Mouse (Mus musculus) left cerebral cortex, postnatal 25 days (tissue): ENCODE results near the gene Rdh16. TPM values are rescaled to one million over a fixed set of nuclear protein-coding genes. Genes with fewer than 3 reads are reported as not detected.
"Not testable (repeated sequence)": the region's sequence is repeated elsewhere in the genome, so short reads cannot be mapped to it uniquely, and the experiment has no call there.

Experiments used
- DNase-seq, 2 experiments: peaks; one replicate each; pipeline ENCODE4 v3.0.0; 2022; ENCODE audit warnings: low spot score in 2 of 2, mixed read lengths in 1 of 2
- intact Hi-C: fragments of 180-260 bp; cut with DNase I; formaldehyde crosslinking; loops from one replicate; pipeline ENCODE4 v1.15.1; 2025
- total RNA-seq, 2 experiments: library from RNA; stranded (reverse); gene quantifications; 2 replicates each; pipeline ENCODE4 v1.2.3; 2021

Rdh16 gene
- under 1 TPM; 0.11 to 0.14 TPM for total RNA-seq

GRCm38 (mm10) chr10:127800891-127801290, at the start of gene Rdh16:
Rdh16 (plus strand) TSS chr10:127801152.
- intact Hi-C loops = no loop called here
- no peak for DNase-seq

GRCm38 (mm10) chr10:127751548-127751947, 49.4 kb upstream of the Rdh16 start, which contains the start of gene Gpr182:
Gpr182 (minus strand) TSS chr10:127751732.
- no peak for DNase-seq

GRCm38 (mm10) chr10:127754566-127755166, 46.3 kb upstream of the Rdh16 start:
- DNase-seq = no peak
- intact Hi-C loops = no loop called here

More at GRCm38 (mm10) chr10:127751548-127751947, 49.4 kb upstream of the Rdh16 start, which contains the start of gene Gpr182:
- intact Hi-C loops = no loop called here

- intact Hi-C loops = no loop called here
- DNase-seq = no peak
Measured at GRCm38 (mm10) chr10:127755246-127755645, 45.7 kb upstream of the Rdh16 start.

- DNase-seq = no peak
- intact Hi-C loops = no loop called here
Measured at GRCm38 (mm10) chr10:127755770-127756468, 45.0 kb upstream of the Rdh16 start.

GRCm38 (mm10) chr10:127759181-127760110, 41.5 kb upstream of the Rdh16 start, which contains the start of the genes Rdh1 and Rdh16f1:
Rdh1 (plus strand) TSS chr10:127759721.
Rdh16f1 (plus strand) TSS chr10:127759787.
- DNase-seq = no peak
- intact Hi-C loops = no loop called here

- DNase-seq, intact Hi-C loops: not testable (repeated sequence)
Measured at GRCm38 (mm10) chr10:127762926-127763325, 38.0 kb upstream of the Rdh16 start.

GRCm38 (mm10) chr10:127763914-127764680, 36.9 kb upstream of the Rdh16 start:
- no peak for DNase-seq
- intact Hi-C loops = no loop called here

GRCm38 (mm10) chr10:127766564-127766963, 34.4 kb upstream of the Rdh16 start:
- intact Hi-C loops = no loop called here
- DNase-seq = no peak

GRCm38 (mm10) chr10:127776011-127776410, 24.9 kb upstream of the Rdh16 start, which contains the start of gene Rdh9:
Rdh9 (plus strand) TSS chr10:127776386.
- DNase-seq = no peak
- intact Hi-C loops = no loop called here

- DNase-seq, intact Hi-C loops: not testable (repeated sequence)
Measured at GRCm38 (mm10) chr10:127782321-127782720, 18.6 kb upstream of the Rdh16 start.

- DNase-seq, intact Hi-C loops: not testable (repeated sequence)
Measured at GRCm38 (mm10) chr10:127785411-127785810, 15.5 kb upstream of the Rdh16 start.

GRCm38 (mm10) chr10:127799295-127799694, 1.7 kb upstream of the Rdh16 start:
- DNase-seq = no peak
- intact Hi-C loops = no loop called here

- intact Hi-C loops = no loop called here
- no peak for DNase-seq
Measured at GRCm38 (mm10) chr10:127801612-127802011, 660 bp downstream of the Rdh16 start.

- DNase-seq = no peak
Measured at GRCm38 (mm10) chr10:127802236-127802635, 1.3 kb downstream of the Rdh16 start.

GRCm38 (mm10) chr10:127804416-127804815, 3.5 kb downstream of the Rdh16 start:
- intact Hi-C loops = no loop called here
- no peak for DNase-seq

More at GRCm38 (mm10) chr10:127802236-127802635, 1.3 kb downstream of the Rdh16 start:
- intact Hi-C loops = no loop called here

GRCm38 (mm10) chr10:127815888-127816287, 14.9 kb downstream of the Rdh16 start:
- intact Hi-C loops = no loop called here

GRCm38 (mm10) chr10:127817268-127817910, 16.4 kb downstream of the Rdh16 start:
- intact Hi-C loops, DNase-seq: not testable (repeated sequence)

More at GRCm38 (mm10) chr10:127815888-127816287, 14.9 kb downstream of the Rdh16 start:
- DNase-seq = no peak
